Mouse (Mus musculus): ENCODE results near the gene Zfp467.

Gene Zfp467

GRCm38 (mm10) chr6:48439654-48440053 is 6.0 kb downstream of the Zfp467 start:
- no peak for DNase-seq

GRCm38 (mm10) chr6:48438475-48439125 is 7.0 kb downstream of the Zfp467 start:
- no peak for DNase-seq

GRCm38 (mm10) chr6:48437679-48438376 is 7.8 kb downstream of the Zfp467 start:
- DNase-seq, result no peak

- no peak for DNase-seq
Measured at GRCm38 (mm10) chr6:48435706-48436349, 9.8 kb downstream of the Zfp467 start.

- no peak for DNase-seq
Measured at GRCm38 (mm10) chr6:48435111-48435510, 10.5 kb downstream of the Zfp467 start.

- no peak for DNase-seq
Measured at GRCm38 (mm10) chr6:48434651-48435050, 11.0 kb downstream of the Zfp467 start.

GRCm38 (mm10) chr6:48432893-48433816 is 12.5 kb downstream of the Zfp467 start:
- peak in 1 of 2 experiments; percentile 41 for DNase-seq

GRCm38 (mm10) chr6:48430748-48431147 is 14.9 kb downstream of the Zfp467 start:
- no peak for DNase-seq

- no peak for DNase-seq
Measured at GRCm38 (mm10) chr6:48428769-48429557, 16.7 kb downstream of the Zfp467 start.

GRCm38 (mm10) chr6:48426956-48427355 is 18.7 kb downstream of the Zfp467 start:
- DNase-seq, result no peak

GRCm38 (mm10) chr6:48424074-48424473 is 21.6 kb downstream of the Zfp467 start:
- DNase-seq, result no peak

GRCm38 (mm10) chr6:48423336-48423735 is 22.3 kb downstream of the Zfp467 start:
- no peak for DNase-seq

GRCm38 (mm10) chr6:48420647-48421046 is 25.0 kb downstream of the Zfp467 start:
- no peak for DNase-seq

- no peak for DNase-seq
Measured at GRCm38 (mm10) chr6:48416486-48416885, 29.1 kb downstream of the Zfp467 start.

- DNase-seq, result no peak
Measured at GRCm38 (mm10) chr6:48415636-48416035, 30.0 kb downstream of the Zfp467 start.

- no peak for DNase-seq
Measured at GRCm38 (mm10) chr6:48414886-48415285, 30.7 kb downstream of the Zfp467 start.

- DNase-seq, result no peak
Measured at GRCm38 (mm10) chr6:48413081-48413480, 32.5 kb downstream of the Zfp467 start.

- DNase-seq, result no peak
Measured at GRCm38 (mm10) chr6:48412662-48413061, 33.0 kb downstream of the Zfp467 start.

GRCm38 (mm10) chr6:48412147-48412546 is 33.5 kb downstream of the Zfp467 start:
- no peak for DNase-seq

GRCm38 (mm10) chr6:48411193-48412092 is 34.2 kb downstream of the Zfp467 start:
- no peak for DNase-seq

GRCm38 (mm10) chr6:48410551-48410950 is 35.1 kb downstream of the Zfp467 start:
- no peak for DNase-seq

Data from lung, adult 18-20 months (tissue).